Mouse (Mus musculus): ENCODE measurements around the gene Zfp94.
A peak's percentile ranks its signal among the peaks of the same experiment; 100 is the strongest.

Gene Zfp94

GRCm38 (mm10) chr7:24316567-24317092, at the start of gene Zfp94:
Zfp94 (minus strand) TSS chr7:24316666.
- DNase-seq = peak; percentile 97

DNA sequence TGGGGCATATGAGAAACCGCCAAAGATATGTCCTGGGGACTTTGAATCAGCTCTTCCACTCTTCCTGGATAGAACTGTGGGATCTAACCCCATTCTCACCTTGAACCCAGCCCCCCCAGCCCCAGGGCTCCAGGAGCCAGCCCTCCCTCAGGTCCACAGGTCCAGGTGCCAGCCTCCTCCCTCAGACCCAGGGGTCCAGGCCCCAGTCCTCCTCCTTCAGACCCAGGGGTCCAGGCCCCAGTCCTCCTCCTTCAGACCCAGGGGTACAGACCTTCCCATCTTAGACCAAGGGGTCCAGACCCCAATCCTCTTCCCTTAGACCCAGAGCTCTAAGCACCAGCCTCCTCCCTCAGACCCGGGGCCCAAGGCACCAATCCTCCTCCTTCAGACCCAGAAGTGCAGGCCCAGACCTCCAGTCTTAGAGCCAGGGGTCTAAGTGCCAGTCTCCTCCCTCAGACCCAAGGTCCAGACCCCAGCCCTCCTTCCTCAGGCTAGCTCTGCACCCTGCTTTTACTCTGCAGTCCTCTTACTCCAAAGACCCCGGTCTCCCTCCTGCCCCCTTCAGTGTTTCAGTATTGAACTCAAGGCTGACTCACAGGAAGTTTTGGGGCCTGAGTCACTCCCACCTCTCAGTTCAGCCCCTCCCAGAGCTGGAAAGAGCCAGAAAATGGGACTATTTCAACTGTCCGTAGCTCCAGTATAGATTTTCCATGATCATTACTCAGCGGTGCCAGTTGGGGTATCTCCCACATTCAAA, 49.0 kb upstream of the Zfp94 start:
- no peak for DNase-seq

DNA sequence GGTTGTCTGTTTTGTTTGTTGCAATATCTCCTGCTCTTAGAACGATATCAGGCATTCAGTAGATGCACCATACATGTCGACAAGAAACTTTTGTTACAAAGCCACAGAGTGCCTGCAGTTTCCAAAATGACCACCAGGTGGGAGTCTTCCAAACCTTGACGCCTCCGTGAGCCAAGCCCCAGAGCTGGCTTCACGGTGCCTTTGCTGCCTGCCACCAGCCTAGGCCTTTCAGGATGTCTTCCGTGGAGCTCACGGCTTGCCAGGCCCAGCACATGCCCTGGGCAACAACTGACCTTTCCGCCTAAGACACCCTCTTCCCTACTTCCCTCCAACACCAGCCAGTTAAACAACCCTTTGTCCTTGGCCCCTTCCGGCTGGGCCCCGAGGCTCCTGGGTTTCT, 48.4 kb upstream of the Zfp94 start:
- peak; percentile 88 to 92 for DNase-seq

GRCm38 (mm10) chr7:24363228-24363627, 46.8 kb upstream of the Zfp94 start:
- peak in 1 of 2 experiments; percentile 48 for DNase-seq

DNA sequence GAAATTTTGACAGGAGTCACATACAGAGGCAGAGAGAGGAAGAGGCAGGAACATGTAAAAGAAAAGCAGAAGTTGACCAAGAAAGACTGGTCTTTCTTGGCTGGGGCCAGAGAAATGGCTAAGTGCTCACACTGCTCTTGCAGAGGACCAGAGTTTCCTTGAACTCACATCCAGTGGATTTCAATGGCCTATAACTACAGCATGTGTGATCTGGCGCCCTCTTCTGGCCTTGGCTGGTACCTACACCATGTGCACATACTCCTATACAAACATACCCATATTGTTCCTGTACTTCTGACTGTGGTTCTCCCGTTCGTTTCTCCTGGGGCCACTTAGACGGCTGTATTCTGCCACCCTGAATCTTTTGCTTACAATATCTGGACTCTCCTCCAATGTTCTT, 44.5 kb upstream of the Zfp94 start:
- no peak for DNase-seq

GRCm38 (mm10) chr7:24359269-24359668, 42.8 kb upstream of the Zfp94 start:
- no peak for DNase-seq

GRCm38 (mm10) chr7:24357899-24358298, 41.4 kb upstream of the Zfp94 start:
- DNase-seq = no peak

DNA sequence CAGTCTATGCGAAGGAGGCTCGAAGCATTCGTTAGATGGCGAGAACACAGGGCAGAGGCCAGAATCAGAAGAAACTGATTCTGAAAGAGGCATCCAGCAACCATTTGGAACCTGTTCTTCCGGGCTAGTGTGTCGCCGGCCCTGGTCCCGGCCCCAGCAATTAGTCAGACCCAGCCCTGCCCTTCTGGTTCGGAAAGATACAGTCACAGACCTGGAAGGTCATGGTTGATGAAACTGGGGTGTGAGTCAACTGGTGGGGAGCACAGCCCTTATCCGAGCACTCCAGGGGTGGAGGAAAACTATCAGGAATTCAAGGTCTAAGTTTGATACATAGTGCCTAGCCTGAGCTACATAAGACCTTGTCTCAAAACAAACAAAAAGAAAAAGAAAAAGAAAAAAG, 39.6 kb upstream of the Zfp94 start:
- no peak for DNase-seq

- DNase-seq = no peak
These were observed 39.2 kb upstream of the Zfp94 start for GRCm38 (mm10) chr7:24355646-24356045.

DNA sequence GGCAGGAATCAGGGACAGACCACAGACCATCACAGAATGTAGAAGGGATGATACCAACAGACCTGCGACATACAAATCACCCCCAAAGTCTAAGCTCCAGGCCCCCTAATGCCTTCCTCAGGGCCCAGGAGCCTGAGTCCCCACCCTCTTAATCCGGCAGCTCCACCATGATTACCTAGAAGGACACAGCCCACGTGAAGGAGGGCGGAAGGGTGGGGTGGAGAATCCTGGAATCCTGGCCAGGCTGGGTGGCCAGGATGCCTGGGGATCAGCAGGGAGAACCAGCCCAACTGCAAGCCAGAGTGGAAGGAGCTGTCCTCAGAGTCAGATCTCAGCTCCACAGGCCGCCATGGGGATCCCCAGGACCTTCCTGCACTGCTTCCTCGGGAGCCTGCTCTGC, 32.4 kb upstream of the Zfp94 start, which contains the start of gene Lypd5:
TSS of gene Lypd5 (plus strand) at position 301 of the 400 bp plus-strand sequence.
- no peak for DNase-seq

- no peak for DNase-seq
These were observed 30.0 kb upstream of the Zfp94 start for GRCm38 (mm10) chr7:24346444-24346843.

- no peak for DNase-seq
These were observed 27.3 kb upstream of the Zfp94 start for GRCm38 (mm10) chr7:24343701-24344272.

DNA sequence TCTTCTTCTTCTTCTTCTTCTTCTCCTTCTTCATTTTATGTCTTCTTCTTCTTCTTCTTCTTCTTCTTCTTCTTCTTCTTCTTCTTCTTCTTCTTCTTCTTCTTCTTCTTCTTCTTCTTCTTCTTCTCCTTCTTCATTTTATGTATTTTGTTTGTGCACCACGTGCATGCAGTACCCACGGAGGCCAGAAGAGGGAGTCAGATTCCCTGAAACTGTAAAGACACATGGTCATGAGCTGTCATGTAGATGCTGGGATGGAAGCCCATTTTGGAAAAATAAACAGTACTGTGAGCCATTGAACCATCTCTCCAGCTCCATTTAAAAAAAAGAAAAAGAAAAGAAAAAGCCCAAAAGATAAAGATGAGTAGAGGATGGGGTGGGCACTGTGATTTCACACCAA, 21.8 kb upstream of the Zfp94 start:
- no peak for DNase-seq

DNA sequence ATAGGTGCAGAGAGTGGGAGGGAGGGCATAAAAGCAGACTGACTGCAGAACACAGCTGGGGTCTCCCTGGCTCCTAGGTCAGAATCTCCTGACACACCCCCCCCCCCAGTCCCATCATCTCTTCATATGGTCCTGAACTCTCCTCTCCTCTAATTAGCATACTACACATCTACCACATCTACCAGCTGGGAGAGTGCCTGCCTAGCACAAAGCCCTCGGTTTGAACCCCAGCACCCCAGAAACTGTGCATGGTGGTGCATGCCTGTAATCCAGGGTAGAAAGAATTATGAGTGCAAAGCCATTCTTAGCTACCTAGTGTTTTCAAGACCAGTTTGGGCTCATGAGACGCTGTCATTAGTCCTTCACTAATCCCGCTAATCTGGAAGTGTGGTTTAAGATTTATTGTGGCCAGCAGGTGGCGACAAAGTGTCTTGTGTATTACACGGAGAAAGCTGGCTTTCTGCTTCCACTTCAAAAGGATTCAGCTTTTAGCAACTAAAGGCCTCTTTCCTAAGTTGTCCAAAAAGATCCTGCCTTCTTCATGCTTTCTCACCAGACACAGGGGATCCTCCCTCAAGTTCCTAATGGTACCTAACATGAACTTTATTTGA, 19.3 kb upstream of the Zfp94 start:
- DNase-seq = peak; percentile 56 to 86

DNA sequence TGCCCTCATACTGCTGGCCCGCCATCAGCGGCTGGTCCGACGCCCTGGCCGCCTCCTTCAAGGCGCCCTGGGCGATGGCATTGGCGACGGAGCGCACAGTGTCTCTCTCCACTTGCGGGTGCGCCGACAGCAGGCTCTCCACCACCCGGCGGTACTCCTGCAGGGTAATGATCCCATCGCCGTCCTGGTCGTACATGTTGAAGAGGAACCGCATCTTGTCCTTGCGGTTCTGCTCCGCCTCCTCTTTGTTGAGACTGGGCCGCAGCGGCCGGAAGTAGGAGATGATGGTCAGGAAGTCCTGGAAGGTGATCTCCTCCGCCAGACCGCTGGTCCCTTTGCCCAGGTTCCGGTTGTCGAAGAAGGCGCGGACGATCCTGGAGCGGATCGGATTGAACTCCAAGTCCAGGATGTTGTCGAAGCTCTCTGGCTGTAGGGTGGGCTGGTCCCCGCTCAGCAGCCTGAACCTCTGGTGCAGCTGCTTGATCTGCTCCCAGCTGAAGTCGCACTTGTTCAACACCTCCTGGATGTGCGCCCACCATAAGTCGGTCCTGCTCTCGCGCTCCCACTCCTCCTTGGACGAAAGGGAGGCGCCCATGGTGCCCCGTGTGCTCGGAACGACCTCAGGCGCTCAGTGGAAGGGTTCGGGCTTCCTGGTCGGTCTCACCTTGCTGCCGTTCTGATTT, 17.0 kb upstream of the Zfp94 start, which contains the start of gene Tescl:
TSS of gene Tescl (minus strand) at position 633 of the 683 bp plus-strand sequence.
- peak; percentile 32 to 56 for DNase-seq

DNA sequence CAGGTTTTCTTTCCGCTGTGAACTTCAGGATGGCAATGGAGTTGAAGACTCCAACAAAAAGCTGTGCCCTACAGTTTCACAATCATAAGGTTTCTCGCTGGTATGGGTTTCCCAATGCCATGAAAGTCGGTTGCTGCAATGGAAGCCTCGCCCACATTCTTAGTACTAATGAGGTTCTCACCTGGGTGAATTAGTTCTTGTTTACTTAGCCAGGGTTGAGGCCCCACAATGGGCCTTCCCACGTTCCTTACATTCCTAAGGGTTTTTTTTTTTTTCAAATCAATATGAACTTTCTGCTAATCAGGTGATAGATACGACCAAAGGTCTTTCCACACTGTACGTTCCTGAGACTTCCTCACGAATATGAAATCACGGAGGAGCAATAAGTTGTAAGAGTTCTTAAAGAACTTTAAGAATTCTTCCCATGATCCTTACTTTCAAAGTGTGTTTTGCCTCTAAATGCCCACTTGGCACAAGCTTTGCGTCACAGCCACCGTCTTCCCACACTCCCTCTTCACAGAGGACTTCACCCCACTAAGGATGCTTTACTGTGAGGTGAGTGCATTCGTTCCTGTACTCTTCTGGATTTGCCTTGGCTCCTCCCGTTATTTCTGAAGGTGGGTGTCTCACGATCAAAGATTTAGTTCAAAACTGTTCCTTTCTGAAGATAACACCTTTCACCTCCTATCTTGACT, 11.0 kb upstream of the Zfp94 start:
- DNase-seq = no peak

GRCm38 (mm10) chr7:24326273-24327135, 10.0 kb upstream of the Zfp94 start:
- no peak for DNase-seq

DNA sequence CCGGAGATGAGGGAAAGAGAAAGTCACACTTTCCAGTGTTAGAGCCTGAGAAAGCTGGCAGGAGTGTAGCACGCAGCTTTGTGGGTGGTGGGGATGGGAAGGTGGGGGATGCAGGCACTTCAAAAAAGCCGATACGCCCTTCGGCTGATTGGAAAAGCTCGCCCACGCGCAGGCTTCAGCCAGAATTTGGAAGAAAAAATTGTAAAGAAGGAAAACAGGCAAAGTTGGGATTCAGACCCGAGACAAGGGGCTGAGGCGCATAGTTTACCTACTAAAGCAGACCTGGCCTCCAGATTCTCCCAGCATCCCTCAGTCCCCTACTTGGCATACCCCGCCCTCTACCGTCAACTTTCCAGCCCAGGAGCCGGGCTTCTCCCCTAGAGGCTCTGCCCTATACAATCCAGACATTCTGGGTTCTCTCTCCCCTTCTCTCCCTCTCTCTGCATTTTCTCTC, 9.2 kb upstream of the Zfp94 start:
- peak in 1 of 2 experiments; percentile 10 for DNase-seq

GRCm38 (mm10) chr7:24325197-24325596, 8.7 kb upstream of the Zfp94 start:
- peak in 1 of 2 experiments; percentile 36 for DNase-seq

DNA sequence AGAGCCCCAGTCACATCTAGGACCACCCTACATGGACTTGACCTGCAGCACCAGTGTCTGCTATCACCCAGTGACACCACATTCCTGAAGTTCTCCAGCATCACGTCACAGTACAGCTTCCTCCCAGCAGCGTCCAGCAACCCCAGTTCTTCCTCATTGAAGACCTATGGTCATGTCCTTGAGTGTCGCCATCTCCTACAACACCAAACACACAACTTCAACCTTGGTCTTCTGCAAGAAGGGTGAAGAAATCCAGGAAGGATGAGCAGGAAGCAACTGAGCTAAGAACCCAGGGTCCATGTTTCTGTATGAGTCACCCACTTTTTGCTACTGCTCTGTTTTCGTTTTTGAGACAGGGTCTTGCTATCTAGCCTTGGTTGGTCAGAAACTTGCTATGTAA, 6.1 kb upstream of the Zfp94 start:
- DNase-seq = no peak

GRCm38 (mm10) chr7:24318942-24319341, 2.5 kb upstream of the Zfp94 start:
- DNase-seq = no peak

Measured in cerebellum, postnatal 25 days (tissue).